30 mouse cellular contexts compared by ENCODE assay signal in the genomic region with DNA sequence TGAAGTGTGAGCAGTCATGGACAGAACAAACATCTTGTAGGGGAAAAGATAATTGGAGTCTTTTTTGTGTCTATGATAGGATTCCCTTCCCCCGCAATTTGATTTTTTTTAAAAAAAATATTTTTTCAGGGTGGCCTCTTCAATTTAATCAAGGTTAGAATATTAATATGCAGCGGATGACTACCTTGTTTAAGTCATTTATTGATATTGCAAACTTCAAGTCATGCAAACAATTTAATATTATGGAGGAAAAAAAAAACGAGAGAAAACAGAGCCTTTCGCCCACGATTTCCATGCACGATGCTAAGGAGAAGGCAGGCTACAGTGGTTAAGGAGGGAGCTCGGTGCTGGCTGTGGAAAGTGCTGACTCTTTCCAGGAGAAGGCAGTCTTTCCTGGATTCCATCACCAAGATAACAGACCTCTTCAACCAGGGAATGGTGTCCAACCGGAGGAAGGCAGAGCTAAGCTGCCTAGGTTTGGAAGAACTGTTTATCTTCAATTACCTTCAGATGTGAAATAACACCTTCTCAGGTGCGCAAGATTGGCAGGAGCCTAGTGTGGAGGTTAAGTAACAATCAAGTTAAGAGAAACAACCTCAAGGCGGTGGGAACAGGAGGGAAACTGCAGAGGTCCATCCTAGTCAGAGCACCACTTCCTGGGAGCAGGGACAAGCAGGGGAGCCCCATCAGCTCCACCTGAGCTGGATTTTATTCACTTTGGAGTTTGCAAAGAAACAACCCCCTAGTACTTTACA. TPM values are rescaled to one million over a fixed set of nuclear protein-coding genes. Genes with fewer than 3 reads are reported as not detected.
DNase-seq lines count a peak whose midpoint lies in the region; ATAC-seq lines count a peak whose summit lies in the region.
"Had no signal": no experiment of that assay in that cellular context is flagged by ENCODE, and none has a peak within 500 bp of the region (broad histone marks: within the 10 kb centered on the region; RNA-seq: fewer than 3 reads in every experiment).

No protein-coding gene starts in this region.

- DNase-seq in heart, embryonic 10.5 days (ENCODE audit: low spot score), result peak; percentile 61
- no peak for DNase-seq in heart, adult 8-10 months (ENCODE audit: low spot score)
- DNase-seq in midbrain, embryonic 11.5 days (ENCODE audit: low spot score, missing footprints), result peak; percentile 91
- peak; percentile 22 for DNase-seq in embryo, embryonic 11 days
- DNase-seq in adrenal gland, postnatal 10 days, result no peak
- no peak for DNase-seq in spleen, postnatal 36 days (ENCODE audit: low spot score in 2 of 2)
- DNase-seq: cerebellum, adult 18-20 months; cerebellum, postnatal 14 days; gastrocnemius, postnatal 10 days; heart, adult 18-20 months; heart, postnatal 36 days; kidney, postnatal 25 days; liver; lung, postnatal 4 days; thymus, adult 2 months had no signal

- 2% methylated on average over 10 of the region's 10 CpGs for WGBS in heart, embryonic 10.5 days
- 2% methylated on average over 10 of the region's 10 CpGs for WGBS in midbrain, embryonic 11.5 days
- WGBS in midbrain, embryonic 15.5 days, result 2% methylated on average over 10 of the region's 10 CpGs
- 5% methylated on average over 10 of the region's 10 CpGs for WGBS in forebrain, embryonic 15.5 days

- no peak overlapping the region for H3K9ac ChIP-seq in midbrain, embryonic 11.5 days (ENCODE audit: low read length)
- H3K9ac ChIP-seq in midbrain, embryonic 15.5 days, result no peak overlapping the region
- H3K9ac ChIP-seq in forebrain, embryonic 15.5 days (replicated peaks), result peak overlapping the region; percentile 33
- H3K9ac ChIP-seq: embryonic facial prominence, embryonic 15.5 days; heart, embryonic 15.5 days; hindbrain, embryonic 15.5 days; liver, embryonic 15.5 days had no signal

- H3K9me3 ChIP-seq in heart, embryonic 10.5 days, result no peaks in the 10 kb centered on the region
- H3K9me3 ChIP-seq in midbrain, embryonic 11.5 days (ENCODE audit: control insufficient read depth, low read length), result no peaks in the 10 kb centered on the region
- H3K9me3 ChIP-seq in midbrain, embryonic 15.5 days, result no peaks in the 10 kb centered on the region
- H3K9me3 ChIP-seq in forebrain, embryonic 15.5 days, result no peaks in the 10 kb centered on the region
- H3K9me3 ChIP-seq: embryonic facial prominence, embryonic 15.5 days; heart, embryonic 15.5 days; hindbrain, embryonic 15.5 days; liver, embryonic 15.5 days had no signal

- no peak overlapping the region for H3K27ac ChIP-seq in heart, embryonic 10.5 days
- no peak overlapping the region for H3K27ac ChIP-seq in midbrain, embryonic 11.5 days (ENCODE audit: low read depth, low read length)
- no peak overlapping the region for H3K27ac ChIP-seq in midbrain, embryonic 15.5 days
- peak overlapping the region; percentile 95 for H3K27ac ChIP-seq in forebrain, embryonic 15.5 days (replicated peaks)
- H3K27ac ChIP-seq: embryonic facial prominence, embryonic 15.5 days; heart, embryonic 15.5 days; hindbrain, embryonic 15.5 days; liver, embryonic 15.5 days; stomach, postnatal 0 days had no signal

- peaks cover 99% of the 10 kb centered on the region for H3K27me3 ChIP-seq in heart, embryonic 10.5 days (ENCODE audit: insufficient read depth, poor library complexity, severe bottlenecking)
- H3K27me3 ChIP-seq in midbrain, embryonic 11.5 days (ENCODE audit: control insufficient read depth, insufficient read depth, low read length), result peaks cover 99% of the 10 kb centered on the region
- H3K27me3 ChIP-seq in midbrain, embryonic 15.5 days (replicated peaks), result peaks cover 77% of the 10 kb centered on the region
- H3K27me3 ChIP-seq in forebrain, embryonic 15.5 days, result peaks cover 27% of the 10 kb centered on the region

- no peak for ATAC-seq in midbrain, embryonic 11.5 days (ENCODE audit: low FRiP score)
- ATAC-seq in midbrain, embryonic 15.5 days (replicated peaks), result no peak
- ATAC-seq in forebrain, embryonic 15.5 days (replicated peaks), result no peak

- H3K36me3 ChIP-seq in heart, embryonic 10.5 days, result no peaks in the 10 kb centered on the region
- H3K36me3 ChIP-seq in midbrain, embryonic 11.5 days (ENCODE audit: control insufficient read depth, insufficient read depth, low read length), result no peaks in the 10 kb centered on the region
- H3K36me3 ChIP-seq in midbrain, embryonic 15.5 days (replicated peaks), result no peaks in the 10 kb centered on the region
- no peaks in the 10 kb centered on the region for H3K36me3 ChIP-seq in forebrain, embryonic 15.5 days
- H3K36me3 ChIP-seq: embryonic facial prominence, embryonic 15.5 days; heart, embryonic 15.5 days; hindbrain, embryonic 15.5 days; liver, embryonic 15.5 days had no signal

- H3K4me2 ChIP-seq in midbrain, embryonic 11.5 days, result no peak overlapping the region
- H3K4me2 ChIP-seq in midbrain, embryonic 15.5 days, result no peak overlapping the region
- peak overlapping the region; percentile 62 for H3K4me2 ChIP-seq in forebrain, embryonic 15.5 days (replicated peaks)
- H3K4me2 ChIP-seq: embryonic facial prominence, embryonic 15.5 days; heart, embryonic 15.5 days; hindbrain, embryonic 15.5 days; liver, embryonic 15.5 days had no signal

- H3K4me1 ChIP-seq in heart, embryonic 10.5 days, result peaks cover 12% of the 10 kb centered on the region; the same call in 1 of the 2 replicates
- peaks cover 8% of the 10 kb centered on the region for H3K4me1 ChIP-seq in midbrain, embryonic 11.5 days (ENCODE audit: control insufficient read depth, insufficient read depth, low read length)
- H3K4me1 ChIP-seq in midbrain, embryonic 15.5 days, result peaks cover 8% of the 10 kb centered on the region; the same call in 1 of the 2 replicates
- H3K4me1 ChIP-seq in forebrain, embryonic 15.5 days, result peaks cover 49% of the 10 kb centered on the region
- H3K4me1 ChIP-seq: liver, embryonic 15.5 days had no signal

- H3K4me3 ChIP-seq in heart, embryonic 10.5 days, result no peak overlapping the region
- H3K4me3 ChIP-seq in midbrain, embryonic 11.5 days (ENCODE audit: low read depth, low read length), result no peak overlapping the region
- H3K4me3 ChIP-seq in midbrain, embryonic 15.5 days, result no peak overlapping the region
- H3K4me3 ChIP-seq in forebrain, embryonic 15.5 days, result peak overlapping the region; percentile 19
- H3K4me3 ChIP-seq: embryonic facial prominence, embryonic 15.5 days; heart, embryonic 15.5 days; hindbrain, embryonic 15.5 days; liver, embryonic 15.5 days; myocyte had no signal

RNA-seq across cellular contexts. Expression of a gene that starts 9.0 kb away (rescaled TPM):
- polyA plus RNA-seq in heart, embryonic 10.5 days (2016; fragmentation: Nextera tagmentation; extraction: Ambion mirVana), result not detected in 2 replicates
- total RNA-seq in heart, adult 8-10 months (2022), result not detected
- polyA plus RNA-seq in midbrain, embryonic 11.5 days (2014; fragmentation: Nextera tagmentation; extraction: Ambion mirVana), result 3.1 and 3.8 TPM in 2 replicates
- 4.1 and 4.2 TPM in 2 replicates for polyA plus RNA-seq in midbrain, embryonic 15.5 days (2015; fragmentation: Nextera tagmentation; extraction: Ambion mirVana)
- 90.9 and 94.3 TPM in 2 replicates for polyA plus RNA-seq in forebrain, embryonic 15.5 days (2015; fragmentation: Nextera tagmentation; extraction: Ambion mirVana)
- total RNA-seq in adrenal gland, postnatal 10 days (2021), result not detected
- total RNA-seq: adrenal gland, postnatal 4 days; ES-E14; gastrocnemius, postnatal 10 days; heart, adult 18-20 months; heart, postnatal 36 days had no signal
- polyA plus RNA-seq: intestine, embryonic 14.5 days; kidney, embryonic 14.5 days; lung, embryonic 16.5 days; myocyte; neural tube, embryonic 14.5 days; small intestine, adult 2 months; stomach, postnatal 0 days had no signal

RNA-seq across cellular contexts. Expression of a gene that starts 55.0 kb away (rescaled TPM):
- 20.5 and 21.9 TPM in 2 replicates for polyA plus RNA-seq in heart, embryonic 10.5 days (2016; fragmentation: Nextera tagmentation; extraction: Ambion mirVana)
- total RNA-seq in heart, adult 8-10 months (2022), result 10 to 100 TPM; 18.2 to 24.6 (median 21.4) TPM
- 25.4 and 30.0 TPM in 2 replicates for polyA plus RNA-seq in midbrain, embryonic 11.5 days (2014; fragmentation: Nextera tagmentation; extraction: Ambion mirVana)
- polyA plus RNA-seq in midbrain, embryonic 15.5 days (2015; fragmentation: Nextera tagmentation; extraction: Ambion mirVana), result 34.8 and 37.5 TPM in 2 replicates
- polyA plus RNA-seq in forebrain, embryonic 15.5 days (2015; fragmentation: Nextera tagmentation; extraction: Ambion mirVana), result 44.9 and 48.7 TPM in 2 replicates
- total RNA-seq in adrenal gland, postnatal 10 days (2021), result 10 to 100 TPM; 30.0 to 42.2 TPM

RNA-seq across cellular contexts. Expression of a gene that starts 55.2 kb away (rescaled TPM):
- 0.14 and 0.20 TPM in 2 replicates for polyA plus RNA-seq in heart, embryonic 10.5 days (2016; fragmentation: Nextera tagmentation; extraction: Ambion mirVana)
- under 1 TPM in 3 of 4 experiments, not detected in 1; 0.09 to 0.16 (median 0.11) TPM for total RNA-seq in heart, adult 8-10 months (2022)
- polyA plus RNA-seq in midbrain, embryonic 11.5 days (2014; fragmentation: Nextera tagmentation; extraction: Ambion mirVana), result 0.16 TPM in 1 of 2 replicates, not detected in the other
- polyA plus RNA-seq in midbrain, embryonic 15.5 days (2015; fragmentation: Nextera tagmentation; extraction: Ambion mirVana), result 0.14 TPM in 1 of 2 replicates, not detected in the other
- polyA plus RNA-seq in forebrain, embryonic 15.5 days (2015; fragmentation: Nextera tagmentation; extraction: Ambion mirVana), result 0.17 TPM in 2 replicates
- total RNA-seq in adrenal gland, postnatal 10 days (2021), result under 1 TPM; 0.09 to 0.15 TPM
- total RNA-seq: adrenal gland, postnatal 4 days; ES-E14; heart, postnatal 36 days had no signal
- polyA plus RNA-seq: intestine, embryonic 14.5 days; kidney, embryonic 14.5 days had no signal

Comparison
In these comparisons a context has a peak if more than half of its experiments do, and no peak if none do; other contexts are left out.
1. DNase-seq: peak in heart, embryonic 10.5 days (single experiment), midbrain, embryonic 11.5 days (single experiment) and embryo, embryonic 11 days (single experiment); none in heart, adult 8-10 months (single experiment), adrenal gland, postnatal 10 days (single experiment) and spleen, postnatal 36 days (0 of 2).
2. RNA of a gene that starts 9.0 kb away (polyA plus RNA-seq): 90.9 to 94.3 TPM in forebrain, embryonic 15.5 days; 4.1 to 4.2 TPM in midbrain, embryonic 15.5 days, 3.1 to 3.8 TPM in midbrain, embryonic 11.5 days and not detected in heart, embryonic 10.5 days; every median in the first group is over 10 times any median in the second.